Mouse (Mus musculus) kidney, postnatal 25 days (tissue): Measurements from ENCODE around the gene Nr2f6.
"Not testable (repeated sequence)": the region's sequence is repeated elsewhere in the genome, so short reads cannot be mapped to it uniquely, and the experiment has no call there.

Experiments used
- DNase-seq, 2 experiments: peaks; one replicate each; pipeline ENCODE4 v3.0.0; 2021; ENCODE audit warnings: mixed read lengths in 2 of 2

The Nr2f6 gene

GRCm38 (mm10) chr8:71366771-71367528, 14.8 kb downstream of the Nr2f6 start, which contains the start of gene Use1:
Gene Use1 (plus strand): TSS chr8:71366848.
- peak; percentile 96 to 97 for DNase-seq

- DNase-seq = no peak
These were observed 23.7 kb downstream of the Nr2f6 start for GRCm38 (mm10) chr8:71358026-71358425.

- DNase-seq = no peak
These were observed 30.2 kb downstream of the Nr2f6 start for GRCm38 (mm10) chr8:71351520-71351919.

DNA sequence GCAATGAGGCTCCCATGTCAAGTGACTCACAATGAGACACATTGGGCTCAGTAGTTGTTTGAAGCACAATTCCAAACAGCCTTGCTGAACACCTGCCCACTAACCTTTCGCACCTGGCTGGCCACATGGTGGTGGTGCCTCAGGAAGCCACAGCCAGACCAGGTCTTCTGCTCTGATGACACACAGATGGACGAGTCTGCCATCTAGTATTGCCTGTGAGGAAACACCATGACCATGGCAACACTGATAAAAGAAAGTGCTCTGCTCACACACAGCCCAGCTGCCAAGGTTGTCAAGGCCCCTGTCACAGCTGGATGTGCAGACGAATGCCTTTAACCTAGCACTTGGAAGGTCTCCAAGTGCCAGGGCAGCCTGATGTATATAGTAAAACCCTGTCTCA, 30.6 kb downstream of the Nr2f6 start:
- no peak for DNase-seq

GRCm38 (mm10) chr8:71346581-71346980, 35.2 kb downstream of the Nr2f6 start:
- DNase-seq = no peak

GRCm38 (mm10) chr8:71340625-71341024, 41.1 kb downstream of the Nr2f6 start:
- DNase-seq = peak; percentile 56 to 73

- DNase-seq = not testable (repeated sequence)
These were observed 43.9 kb downstream of the Nr2f6 start for GRCm38 (mm10) chr8:71337834-71338233.

DNA sequence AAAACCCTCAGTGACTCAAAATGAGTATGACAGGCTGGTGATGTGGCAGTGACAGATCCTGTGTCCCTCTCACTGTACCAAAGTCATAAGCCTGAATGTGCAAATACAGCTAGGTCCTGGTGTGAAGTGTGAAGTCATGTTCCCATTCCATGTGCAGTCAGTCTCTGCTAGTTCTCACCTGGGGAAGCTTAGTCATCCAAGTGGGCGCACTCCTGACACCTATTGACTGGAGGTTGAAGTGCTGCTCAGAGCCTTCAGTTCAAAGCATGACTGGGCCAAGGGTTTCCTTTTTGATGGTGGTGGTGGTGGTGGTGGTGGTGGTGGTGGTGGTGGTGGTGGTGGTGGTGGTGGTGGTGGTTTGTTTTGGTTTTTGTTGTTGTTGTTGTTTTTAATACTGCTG, 56.9 kb downstream of the Nr2f6 start:
- DNase-seq = peak; percentile 52 to 54
